Mouse (Mus musculus) intestine, embryonic 16.5 days (tissue): ENCODE measurements around the gene Stambpl1. TPM values are rescaled to one million over a fixed set of nuclear protein-coding genes. Genes with fewer than 3 reads are reported as not detected.

ENCODE experiments used
- ATAC-seq: fragments of 200-750 bp; cut with Nextera tagmentation; 2 replicates; pipeline ENCODE4 v1.8.0; 2017; ENCODE audit warnings: moderate TSS enrichment, moderate library complexity
- H3K27ac ChIP-seq: fragments of 300-500 bp; sonication (generic); 2 replicates; pipeline ENCODE4 v1.5.1; 2014; ENCODE audit warnings: mild to moderate bottlenecking, low read length
- H3K27me3 ChIP-seq: fragments of 300-500 bp; sonication (generic); replicated peaks from 2 replicates; pipeline ENCODE4 v1.6.1; 2014; ENCODE audit warnings: low read length, control low read depth, mixed read lengths; ENCODE audit not compliant: control insufficient read depth, insufficient read depth
- H3K36me3 ChIP-seq: fragments of 300-500 bp; sonication (generic); 2 replicates; pipeline ENCODE4 v1.6.1; 2014; ENCODE audit warnings: low read length, control low read depth; ENCODE audit not compliant: control insufficient read depth, insufficient read depth
- H3K4me1 ChIP-seq: fragments of 300-500 bp; sonication (generic); 2 replicates; pipeline ENCODE4 v1.6.1; 2014; ENCODE audit warnings: low read length, control low read depth, mixed read lengths; ENCODE audit not compliant: control insufficient read depth, insufficient read depth
- H3K4me2 ChIP-seq: fragments of 300-500 bp; sonication (generic); 2 replicates; pipeline ENCODE4 v1.6.1; 2014; ENCODE audit warnings: low read depth, low read length, control low read depth
- H3K4me3 ChIP-seq: fragments of 300-500 bp; sonication (generic); 2 replicates; pipeline ENCODE4 v1.5.1; 2014; ENCODE audit warnings: mild to moderate bottlenecking, low read length
- H3K9ac ChIP-seq: fragments of 300-500 bp; sonication (generic); 2 replicates; pipeline ENCODE4 v1.6.1; 2014; ENCODE audit warnings: low read depth, low read length
- H3K9me3 ChIP-seq: fragments of 300-500 bp; sonication (generic); 2 replicates; pipeline ENCODE4 v1.6.1; 2016; ENCODE audit warnings: low read length, control low read depth; ENCODE audit not compliant: control insufficient read depth
- WGBS: fragments of 180-500 bp; shearing (Covaris S2); extraction: QIAGEN DNeasy Blood & Tissue Kit; methylation state at CpG from one replicate; pipeline ENCODE4 v1.1.7; 2014; 5-methylcytosine and 5-hydroxymethylcytosine counted together
- polyA plus RNA-seq: library from polyadenylated mRNA; unstranded; fragments of >200 nt; fragmentation: Nextera tagmentation; extraction: Ambion mirVana; gene quantifications from 2 replicates; pipeline ENCODE4 v1.2.1, GENCODE M21; 2015

The Stambpl1 gene
- polyA plus RNA-seq: 22.9 and 24.3 TPM in 2 replicates

DNA sequence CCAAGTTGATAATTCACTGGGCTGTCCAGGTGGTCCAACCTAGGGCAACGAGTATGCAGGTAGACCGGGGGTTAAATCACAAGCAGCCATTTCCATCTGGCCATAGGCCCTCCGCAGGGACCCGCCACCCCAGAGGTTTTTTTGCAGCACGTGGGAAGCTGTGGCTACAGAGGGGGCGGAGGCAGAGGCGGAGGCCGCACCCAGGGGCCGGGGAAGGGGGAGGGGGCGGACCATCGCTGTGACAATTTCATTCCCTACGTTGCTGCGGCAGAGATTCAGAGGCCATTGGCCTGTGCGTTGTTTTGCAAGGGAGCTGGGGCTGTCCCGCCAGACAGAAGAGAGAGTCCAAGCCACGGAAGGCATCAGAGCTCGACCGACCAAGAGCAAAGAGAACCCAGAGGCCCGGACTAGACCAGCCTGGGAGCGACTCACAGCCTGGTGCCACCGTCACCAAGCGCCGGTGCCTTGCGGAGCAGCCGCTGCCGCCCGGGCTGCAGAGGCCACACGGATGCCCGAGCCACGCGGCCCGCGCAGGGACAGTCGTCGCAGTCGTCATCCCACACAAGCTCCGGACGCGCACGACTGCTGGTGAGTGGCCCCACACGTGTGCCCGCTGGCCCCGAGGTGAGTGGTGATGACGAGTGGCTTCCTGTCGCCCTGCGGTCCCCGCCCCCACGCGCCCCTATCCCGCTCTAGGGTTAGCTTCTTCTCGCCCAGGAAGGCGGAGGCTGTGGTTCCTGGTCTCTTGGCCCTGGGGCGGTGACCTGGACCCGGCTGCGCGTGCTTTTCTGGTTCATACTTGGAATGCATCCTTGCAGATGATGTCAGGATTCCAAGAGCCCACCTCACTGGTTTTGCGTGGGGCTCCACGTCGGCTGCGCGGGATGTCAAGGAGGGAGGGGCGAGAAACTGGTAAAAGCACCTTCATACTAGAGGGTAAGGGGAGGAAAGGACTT lies at the start of gene Stambpl1:
Stambpl1 (plus strand) TSS at position 222 of the 956 bp plus-strand sequence.
- peak within 1 kb of the TSS; percentile 78 for H3K4me3 ChIP-seq
- H3K27me3 ChIP-seq: no peaks in the 10 kb centered on the region
- peak within 1 kb of the TSS; percentile 87 for H3K9ac ChIP-seq
- WGBS: under 1% methylated on average over 62 of the region's 62 CpGs
- H3K4me1 ChIP-seq: peaks cover 3% of the 10 kb centered on the region; the same call in 1 of the 2 replicates
- peak within 1 kb of the TSS; percentile 84 for H3K27ac ChIP-seq
- no peaks in the 10 kb centered on the region for H3K9me3 ChIP-seq
- peak; percentile 89 for ATAC-seq
- H3K4me2 ChIP-seq: peak within 1 kb of the TSS; percentile 87
- no peaks in the 10 kb centered on the region for H3K36me3 ChIP-seq

DNA sequence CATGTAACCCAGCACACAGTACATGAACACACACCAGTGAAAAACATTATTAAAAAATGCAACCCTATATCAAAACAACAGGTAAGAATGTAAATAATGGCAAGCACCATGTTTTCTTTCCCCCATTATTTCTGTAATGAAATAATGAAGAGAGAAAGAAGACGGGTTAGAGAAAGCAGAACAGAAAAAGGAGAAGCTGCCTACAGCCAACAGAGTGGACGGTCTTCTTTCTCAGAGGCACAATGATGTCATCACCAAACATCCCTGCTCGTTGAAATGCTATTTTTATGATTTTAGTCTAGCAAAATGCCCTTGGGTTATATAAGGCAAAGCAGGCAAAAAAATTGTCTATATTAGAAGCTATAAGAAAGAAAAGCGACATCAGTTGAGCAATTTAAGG lies 43.6 kb upstream of the Stambpl1 start:
- no peak overlapping the region for H3K4me3 ChIP-seq
- no peaks in the 10 kb centered on the region for H3K36me3 ChIP-seq
- H3K4me2 ChIP-seq: no peak overlapping the region
- no peak overlapping the region for H3K27ac ChIP-seq
- H3K27me3 ChIP-seq: no peaks in the 10 kb centered on the region
- no peak for ATAC-seq
- no peaks in the 10 kb centered on the region for H3K9me3 ChIP-seq
- WGBS: 73% methylated on average over 4 of the region's 4 CpGs
- H3K9ac ChIP-seq: no peak overlapping the region
- no peaks in the 10 kb centered on the region for H3K4me1 ChIP-seq

DNA sequence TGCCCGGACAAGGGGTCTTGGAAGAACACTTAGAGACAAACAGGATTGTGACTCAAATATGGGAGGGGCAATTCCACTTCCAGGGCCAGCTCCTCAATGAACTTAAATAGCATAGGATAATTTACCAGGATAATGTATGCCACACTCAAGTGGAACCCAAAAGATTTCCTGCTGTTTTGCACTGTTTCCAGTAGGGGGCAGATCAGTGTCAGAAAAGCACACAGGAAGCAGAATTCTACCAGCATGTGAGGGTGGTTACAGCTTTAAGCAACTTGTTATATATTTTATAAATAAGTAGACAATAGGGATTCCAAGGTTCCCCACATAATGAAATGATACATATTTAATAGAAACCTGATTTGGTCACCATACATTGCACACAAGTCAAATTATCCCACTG lies 40.1 kb upstream of the Stambpl1 start:
- Histone ChIP-seq H3K27ac (no peak overlapping the region), H3K36me3 (no peaks in the 10 kb centered on the region), H3K9me3 (no peaks in the 10 kb centered on the region), H3K4me2 (no peak overlapping the region), H3K4me3 (no peak overlapping the region), H3K4me1 (no peaks in the 10 kb centered on the region), H3K27me3 (no peaks in the 10 kb centered on the region), H3K9ac (no peak overlapping the region)
- no peak for ATAC-seq
- WGBS: 90% methylated on average over 1 of the region's 1 CpGs

DNA sequence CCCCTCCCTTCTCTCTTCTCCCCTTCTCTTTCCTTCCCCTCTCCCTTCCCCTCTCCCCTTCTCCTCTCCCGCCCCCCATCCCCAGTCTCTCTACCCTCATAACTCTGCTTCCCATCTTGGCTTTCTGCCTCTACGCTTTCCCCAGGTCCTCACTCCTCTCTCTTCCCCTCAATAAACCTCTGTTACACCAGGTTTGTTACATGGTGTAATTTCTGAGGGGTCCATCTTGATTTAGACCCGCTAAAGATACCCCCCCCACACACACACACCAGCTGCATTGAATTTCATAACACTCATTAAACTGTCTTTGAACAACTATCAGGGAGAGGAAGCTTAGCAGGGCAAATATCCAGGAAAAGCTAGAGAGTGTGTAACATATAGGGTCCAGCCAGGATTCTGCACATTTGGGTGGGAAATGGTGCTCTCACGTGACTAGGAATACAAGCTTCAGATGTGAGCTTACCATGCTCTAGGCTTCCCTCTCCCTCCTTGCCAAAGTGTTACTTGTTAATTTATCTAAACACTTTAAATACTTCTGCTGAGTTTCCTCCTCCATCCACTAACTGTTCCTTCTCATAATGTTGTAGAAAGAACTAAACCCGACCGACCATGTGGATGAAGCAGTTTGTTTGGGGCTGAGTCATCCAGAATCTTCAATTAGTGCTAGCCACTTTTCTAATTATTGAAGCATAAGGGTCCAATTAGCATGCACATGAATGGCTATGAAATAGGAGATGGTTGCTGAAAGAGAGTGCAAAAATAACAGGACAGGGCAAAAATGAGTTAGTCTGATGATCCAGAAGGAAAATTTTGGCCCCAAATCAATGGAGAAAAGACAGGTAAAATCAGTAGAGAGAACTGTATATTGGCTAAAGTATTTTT lies 38.5 kb upstream of the Stambpl1 start:
- 68% methylated on average over 6 of the region's 6 CpGs for WGBS
- ATAC-seq: no peak

DNA sequence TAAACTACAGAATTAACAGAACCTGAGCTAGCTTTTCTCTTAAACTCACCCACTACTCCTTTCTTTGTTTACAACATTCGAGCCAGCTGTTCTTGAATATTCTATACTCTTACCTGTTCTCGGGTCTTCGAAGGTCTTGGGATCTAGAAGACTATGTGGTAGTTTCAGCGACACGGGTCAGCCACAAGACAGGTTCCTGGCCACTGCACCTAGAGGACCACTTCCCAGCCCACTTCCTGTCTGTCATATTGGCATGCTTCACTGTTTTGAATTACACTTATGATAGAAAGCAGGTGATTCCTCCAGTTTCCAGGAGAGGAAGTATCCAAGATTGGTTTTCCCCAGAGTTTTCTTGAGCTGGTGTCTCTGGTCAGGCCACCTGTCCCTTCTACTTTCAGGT lies 29.3 kb upstream of the Stambpl1 start:
- 91% methylated on average over 5 of the region's 5 CpGs for WGBS
- no peaks in the 10 kb centered on the region for H3K4me1 ChIP-seq
- H3K4me2 ChIP-seq: no peak overlapping the region
- H3K36me3 ChIP-seq: no peaks in the 10 kb centered on the region
- no peaks in the 10 kb centered on the region for H3K9me3 ChIP-seq
- no peak for ATAC-seq
- no peaks in the 10 kb centered on the region for H3K27me3 ChIP-seq
- H3K9ac ChIP-seq: no peak overlapping the region
- H3K4me3 ChIP-seq: no peak overlapping the region
- H3K27ac ChIP-seq: no peak overlapping the region

More for the DNA sequence above, 38.5 kb upstream of the Stambpl1 start:
- H3K9ac ChIP-seq: no peak overlapping the region
- no peaks in the 10 kb centered on the region for H3K9me3 ChIP-seq
- no peak overlapping the region for H3K4me3 ChIP-seq
- H3K36me3 ChIP-seq: no peaks in the 10 kb centered on the region
- H3K27me3 ChIP-seq: no peaks in the 10 kb centered on the region
- no peak overlapping the region for H3K4me2 ChIP-seq
- H3K27ac ChIP-seq: no peak overlapping the region
- H3K4me1 ChIP-seq: no peaks in the 10 kb centered on the region

DNA sequence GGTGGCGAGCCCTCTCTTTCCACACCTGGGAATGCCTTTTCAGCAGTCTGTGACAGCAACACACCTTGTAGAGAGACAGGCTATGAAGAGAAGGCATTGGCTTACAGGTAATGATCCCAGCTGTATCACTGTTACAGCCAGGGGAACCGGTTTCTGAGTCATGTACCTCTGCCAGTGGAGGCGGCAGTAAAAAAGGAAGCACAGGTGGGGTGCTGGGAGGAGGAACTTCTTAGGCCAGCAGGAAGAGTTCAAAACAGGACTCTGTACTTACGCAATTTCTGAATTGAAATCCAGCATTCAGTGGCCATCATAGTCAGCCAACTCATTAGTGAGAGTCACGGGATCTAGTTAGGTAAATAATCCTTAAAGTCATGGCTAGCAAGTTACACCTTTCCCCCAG lies 26.1 kb upstream of the Stambpl1 start, which contains the start of gene Ankrd22:
Ankrd22 (minus strand) TSS at position 163 of the 400 bp plus-strand sequence.
- Histone ChIP-seq H3K9me3 (no peaks in the 10 kb centered on the region), H3K36me3 (no peaks in the 10 kb centered on the region), H3K4me3 (no peak within 1 kb of the TSS), H3K4me1 (no peaks in the 10 kb centered on the region), H3K9ac (no peak within 1 kb of the TSS), H3K4me2 (no peak within 1 kb of the TSS), H3K27me3 (no peaks in the 10 kb centered on the region), H3K27ac (peak within 1 kb of the TSS; percentile 54)
- WGBS: 50% methylated on average over 5 of the region's 5 CpGs
- ATAC-seq: peak; percentile 98

DNA sequence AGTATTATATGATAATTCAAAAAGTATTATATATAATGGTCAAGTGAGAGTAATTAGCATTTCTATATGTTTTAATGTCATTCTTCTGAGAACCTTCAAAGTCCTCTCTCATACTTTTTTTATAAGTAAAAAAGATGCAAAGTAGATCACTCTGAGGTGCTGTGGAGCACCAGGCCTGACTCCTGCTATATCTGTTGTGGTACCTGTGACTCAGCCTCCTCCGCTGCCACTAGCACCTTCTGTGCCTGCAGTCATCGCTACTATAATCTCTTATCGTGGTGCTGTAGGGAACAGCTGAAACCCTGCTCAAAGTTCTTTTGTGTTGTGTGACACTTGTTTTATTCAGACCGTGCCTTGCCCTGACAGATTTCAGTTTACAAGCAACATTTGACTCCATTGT lies 25.6 kb upstream of the Stambpl1 start:
- no peaks in the 10 kb centered on the region for H3K36me3 ChIP-seq
- no peak overlapping the region for H3K9ac ChIP-seq
- H3K9me3 ChIP-seq: no peaks in the 10 kb centered on the region
- H3K27me3 ChIP-seq: no peaks in the 10 kb centered on the region
- ATAC-seq: peak; percentile 80
- no peak overlapping the region for H3K4me2 ChIP-seq
- no peak overlapping the region for H3K27ac ChIP-seq
- no peak overlapping the region for H3K4me3 ChIP-seq
- WGBS: 67% methylated on average over 4 of the region's 4 CpGs
- H3K4me1 ChIP-seq: no peaks in the 10 kb centered on the region

DNA sequence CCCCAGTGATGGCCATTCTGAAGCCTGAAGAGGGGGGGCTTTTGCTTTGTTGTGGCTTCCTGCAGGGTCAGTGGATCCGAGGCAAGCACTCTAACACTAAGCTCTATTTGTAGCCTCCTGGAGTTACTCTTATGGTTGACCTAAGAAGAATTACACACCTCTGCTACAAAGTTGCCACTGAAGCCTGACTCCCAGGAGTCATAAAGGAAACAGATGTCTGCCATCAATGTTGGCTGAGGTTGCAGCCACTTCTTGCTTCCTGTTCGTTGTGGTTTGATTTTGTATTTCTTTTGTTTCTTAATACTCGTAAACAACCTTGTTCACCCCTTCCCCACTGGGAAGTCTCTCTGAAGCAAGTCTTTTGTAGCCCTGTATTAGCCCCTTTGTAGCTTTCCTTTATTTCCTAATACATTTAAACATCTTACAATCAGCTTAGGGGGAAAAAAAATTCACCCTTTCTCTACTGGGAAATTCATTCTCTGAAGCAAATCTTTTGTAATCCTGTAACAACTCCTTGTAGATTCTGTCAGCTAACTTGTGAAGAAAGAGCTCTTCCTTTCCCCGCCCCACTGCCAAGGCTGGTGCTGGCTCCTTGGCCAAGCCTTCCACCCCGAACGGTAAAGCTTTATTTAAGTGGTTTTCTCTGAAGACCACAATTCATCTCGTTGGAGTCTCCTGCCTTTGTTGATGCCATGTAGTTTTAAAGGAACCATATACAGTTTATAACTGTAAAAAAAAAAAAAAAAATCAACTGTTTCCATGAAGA lies 23.9 kb upstream of the Stambpl1 start:
- WGBS: 55% methylated on average over 7 of the region's 7 CpGs
- no peaks in the 10 kb centered on the region for H3K4me1 ChIP-seq
- no peaks in the 10 kb centered on the region for H3K27me3 ChIP-seq
- no peak overlapping the region for H3K4me2 ChIP-seq
- H3K9me3 ChIP-seq: no peaks in the 10 kb centered on the region
- no peak overlapping the region for H3K4me3 ChIP-seq
- no peak overlapping the region for H3K9ac ChIP-seq
- ATAC-seq: no peak
- H3K36me3 ChIP-seq: no peaks in the 10 kb centered on the region
- H3K27ac ChIP-seq: no peak overlapping the region
